Mouse (Mus musculus) embryo, embryonic 11 days (tissue): ENCODE measurements at regions not wholly inside any gene's neighbourhood (a gene's known extent, or its start where the extent isn't known, plus 50 kb on each side); places are given as distances from the start of the nearest gene placed in this dataset.

Source experiments
- DNase-seq: peaks from one replicate; pipeline ENCODE4 v3.0.0-alpha.2; 2015

- no peak for DNase-seq
Measured at GRCm38 (mm10) chr12:45745697-45746096, 671.2 kb upstream of the Stxbp6 start.

GRCm38 (mm10) chr12:45744619-45745018 lies 670.1 kb upstream of the Stxbp6 start:
- no peak for DNase-seq

GRCm38 (mm10) chr12:45733661-45734060 lies 659.2 kb upstream of the Stxbp6 start:
- DNase-seq: peak; percentile 13

- DNase-seq: no peak
Measured at GRCm38 (mm10) chr12:45724565-45725370, 650.3 kb upstream of the Stxbp6 start.

GRCm38 (mm10) chr12:45711351-45711750 lies 636.8 kb upstream of the Stxbp6 start:
- no peak for DNase-seq

- no peak for DNase-seq
Measured at GRCm38 (mm10) chr12:45710766-45711165, 636.3 kb upstream of the Stxbp6 start.

- no peak for DNase-seq
Measured at GRCm38 (mm10) chr12:45689291-45689690, 614.8 kb upstream of the Stxbp6 start.

- no peak for DNase-seq
Measured at GRCm38 (mm10) chr12:45686765-45687164, 612.3 kb upstream of the Stxbp6 start.

GRCm38 (mm10) chr12:45672361-45672760 lies 597.9 kb upstream of the Stxbp6 start:
- DNase-seq: peak; percentile 8

GRCm38 (mm10) chr12:45671554-45671948 lies 597.0 kb upstream of the Stxbp6 start:
- DNase-seq: no peak

- no peak for DNase-seq
Measured at GRCm38 (mm10) chr12:45670874-45671553, 596.5 kb upstream of the Stxbp6 start.

- DNase-seq: no peak
Measured at GRCm38 (mm10) chr12:45670246-45670873, 595.9 kb upstream of the Stxbp6 start.

GRCm38 (mm10) chr12:45659612-45660011 lies 585.1 kb upstream of the Stxbp6 start:
- DNase-seq: no peak

- DNase-seq: no peak
Measured at GRCm38 (mm10) chr12:45656574-45656973, 582.1 kb upstream of the Stxbp6 start.

- DNase-seq: no peak
Measured at GRCm38 (mm10) chr12:45648654-45649053, 574.1 kb upstream of the Stxbp6 start.

GRCm38 (mm10) chr12:45644180-45644579 lies 569.7 kb upstream of the Stxbp6 start:
- no peak for DNase-seq

GRCm38 (mm10) chr12:45622830-45623229 lies 548.3 kb upstream of the Stxbp6 start:
- no peak for DNase-seq

- no peak for DNase-seq
Measured at GRCm38 (mm10) chr12:45620056-45620455, 545.5 kb upstream of the Stxbp6 start.

GRCm38 (mm10) chr12:45614509-45615150 lies 540.1 kb upstream of the Stxbp6 start:
- DNase-seq: peak; percentile 41

- DNase-seq: peak; percentile 45
Measured at GRCm38 (mm10) chr12:45614074-45614473, 539.6 kb upstream of the Stxbp6 start.

- no peak for DNase-seq
Measured at GRCm38 (mm10) chr12:45599443-45599842, 524.9 kb upstream of the Stxbp6 start.

GRCm38 (mm10) chr12:45597904-45598570 lies 523.5 kb upstream of the Stxbp6 start:
- DNase-seq: peak; percentile 3

- DNase-seq: peak; percentile 6
Measured at GRCm38 (mm10) chr12:45594689-45595088, 520.2 kb upstream of the Stxbp6 start.
